Mouse (Mus musculus) cerebral cortex, adult 2 months (tissue): ENCODE measurements around the gene Mief2.

ENCODE experiments used
- WGBS: fragments of 180-500 bp; shearing (Covaris S2); methylation state at CpG from one replicate; pipeline ENCODE4 v1.1.7; 2018; 5-methylcytosine and 5-hydroxymethylcytosine counted together

Gene Mief2

GRCm38 (mm10) chr11:60777801-60778370 lies 49.7 kb downstream of the Mief2 start:
- 26% methylated on average over 16 of the region's 16 CpGs for WGBS

- WGBS, result 87% methylated on average over 10 of the region's 10 CpGs
Measured at GRCm38 (mm10) chr11:60779673-60780189, 51.5 kb downstream of the Mief2 start.
